Mouse (Mus musculus) gastrocnemius, adult 2 months (tissue): ENCODE measurements around the gene Dgkz. TPM values are rescaled to one million over a fixed set of nuclear protein-coding genes. Genes with fewer than 3 reads are reported as not detected.

Source experiments
- DNase-seq: peaks from one replicate; pipeline ENCODE4 v3.0.0; 2022
- H3K27ac ChIP-seq: fragments of 200-600 bp; 2 replicates; pipeline ENCODE4 v1.8.1; 2022; ENCODE audit warnings: mild to moderate bottlenecking
- H3K4me3 ChIP-seq: fragments of 200-600 bp; 2 replicates; pipeline ENCODE4 v1.8.1; 2022; ENCODE audit warnings: mild to moderate bottlenecking, moderate library complexity
- CTCF ChIP-seq: fragments of 200-600 bp; IDR thresholded peaks from 2 replicates; pipeline ENCODE4 v1.8.1; 2022; ENCODE audit warnings: antibody characterized with exemption, mild to moderate bottlenecking, moderate library complexity
- intact Hi-C: fragments of 180-260 bp; cut with DNase I; formaldehyde crosslinking; loops from one replicate; pipeline ENCODE4 v1.15.1; 2025
- total RNA-seq, 2 experiments: library from RNA; stranded (reverse); gene quantifications; 2 replicates each; pipeline ENCODE4 v1.2.3; 2021

The Dgkz gene
- total RNA-seq, 2 experiments from 2014 or later, result 33.7 to 37.5 TPM

GRCm38 (mm10) chr2:91928534-91929350 is 46.9 kb downstream of the Dgkz start:
- TF ChIP-seq CTCF, result no peak
- intact Hi-C loops, result no loop called here
- no peak overlapping the region for H3K4me3 ChIP-seq

GRCm38 (mm10) chr2:91927826-91928533 is 47.7 kb downstream of the Dgkz start:
- intact Hi-C loops, result no loop called here
- Histone ChIP-seq H3K4me3 (peak overlapping the region; percentile 49), H3K27ac (no peak overlapping the region)
- peak; percentile 82 for DNase-seq
- peak; percentile 76 for TF ChIP-seq CTCF

More at GRCm38 (mm10) chr2:91928534-91929350, 46.9 kb downstream of the Dgkz start:
- no peak for DNase-seq
- no peak overlapping the region for H3K27ac ChIP-seq

GRCm38 (mm10) chr2:91926949-91927348 is 48.7 kb downstream of the Dgkz start, which contains the start of gene Chrm4:
TSS of gene Chrm4 (plus strand) at chr2:91927249.
- peak within 1 kb of the TSS; percentile 49 for H3K4me3 ChIP-seq
- no peak for TF ChIP-seq CTCF
- H3K27ac ChIP-seq, result no peak within 1 kb of the TSS
- intact Hi-C loops, result no loop called here
- DNase-seq, result no peak

GRCm38 (mm10) chr2:91925442-91925841 is 50.2 kb downstream of the Dgkz start:
- no peak for DNase-seq
- H3K4me3 ChIP-seq, result no peak overlapping the region
- TF ChIP-seq CTCF, result no peak
- intact Hi-C loops, result loop anchor here (2.0 kb wide), 1 partner anchor 147 kb away; no protein-coding TSS in a partner anchor
- H3K27ac ChIP-seq, result no peak overlapping the region

- no peak for DNase-seq
- intact Hi-C loops, result loop anchor here (2.0 kb wide), 1 partner anchor 146 kb away; no protein-coding TSS in a partner anchor
- Histone ChIP-seq H3K27ac (no peak overlapping the region), H3K4me3 (no peak overlapping the region)
- TF ChIP-seq CTCF, result no peak
These were observed 50.9 kb downstream of the Dgkz start for GRCm38 (mm10) chr2:91924726-91925125.

- intact Hi-C loops, result loop anchor here (2.0 kb wide), 1 partner anchor 145 kb away; no protein-coding TSS in a partner anchor
- no peak overlapping the region for H3K27ac ChIP-seq
- DNase-seq, result peak; percentile 77
- peak; percentile 70 for TF ChIP-seq CTCF
- H3K4me3 ChIP-seq, result peak overlapping the region; percentile 70
These were observed 52.0 kb downstream of the Dgkz start for GRCm38 (mm10) chr2:91923415-91924337.

GRCm38 (mm10) chr2:91922586-91923414 is 52.9 kb downstream of the Dgkz start:
- Histone ChIP-seq H3K27ac (no peak overlapping the region), H3K4me3 (peak overlapping the region; percentile 70)
- TF ChIP-seq CTCF, result no peak
- intact Hi-C loops, result no loop called here
- no peak for DNase-seq

GRCm38 (mm10) chr2:91921790-91922570 is 53.7 kb downstream of the Dgkz start:
- Histone ChIP-seq H3K27ac (no peak overlapping the region), H3K4me3 (peak overlapping the region; percentile 70)
- DNase-seq, result no peak
- peak; percentile 40 for TF ChIP-seq CTCF
- intact Hi-C loops, result no loop called here

- TF ChIP-seq CTCF, result no peak
- H3K4me3 ChIP-seq, result peak overlapping the region; percentile 70
- no peak overlapping the region for H3K27ac ChIP-seq
- intact Hi-C loops, result no loop called here
- peak; percentile 83 for DNase-seq
These were observed 54.4 kb downstream of the Dgkz start for GRCm38 (mm10) chr2:91921181-91921789.

GRCm38 (mm10) chr2:91920130-91920529 is 55.5 kb downstream of the Dgkz start:
- Histone ChIP-seq H3K27ac (no peak overlapping the region), H3K4me3 (no peak overlapping the region)
- no peak for TF ChIP-seq CTCF
- intact Hi-C loops, result no loop called here
- no peak for DNase-seq
